ENCODE assay signal across 11 mouse cellular contexts in the genomic region with DNA sequence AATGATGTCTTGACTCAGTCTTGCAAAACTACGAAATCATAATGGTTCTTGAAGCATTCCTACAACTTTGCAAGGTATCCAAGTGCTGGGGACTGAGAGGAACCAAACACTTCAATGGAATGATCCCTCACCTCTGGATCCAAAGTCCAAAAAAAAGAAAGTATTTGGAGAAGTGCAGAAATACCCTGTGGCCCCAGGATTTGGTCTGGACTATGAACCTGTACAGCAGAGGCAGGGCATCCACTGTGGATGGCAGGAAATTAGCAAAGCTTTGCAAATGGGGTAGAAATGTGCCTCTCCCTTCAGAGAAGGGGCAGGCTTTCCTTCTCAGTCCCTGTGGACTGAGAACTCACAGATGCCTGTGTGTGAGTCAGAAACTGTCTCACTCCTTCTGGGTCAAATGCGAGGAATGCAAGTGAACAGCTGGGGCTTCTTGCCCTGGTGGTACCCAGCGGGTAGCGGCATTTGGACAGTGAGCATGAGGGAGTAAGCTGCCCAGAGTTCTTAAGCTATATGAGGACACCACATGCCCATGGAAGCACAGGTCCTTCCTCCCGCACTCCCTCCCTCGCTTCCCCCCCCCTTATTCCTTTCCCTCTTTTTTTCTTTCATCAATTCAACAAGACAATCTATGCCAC.
DNase-seq lines count a peak whose midpoint lies in the region; ATAC-seq and TF ChIP-seq lines count a peak whose summit lies in the region.
"Had no signal": no experiment of that assay in that cellular context is flagged by ENCODE, and none has a peak within 500 bp of the region (broad histone marks: within the 10 kb centered on the region; RNA-seq: fewer than 3 reads in every experiment).

No protein-coding gene starts in this region.

- H3K4me3 ChIP-seq in gastrocnemius, adult 2 months = no peak overlapping the region
- H3K4me3 ChIP-seq in liver, adult 2 months (ENCODE audit: insufficient read depth, low read depth, low read length) = no peak overlapping the region
- H3K4me3 ChIP-seq in intestine, embryonic 14.5 days (ENCODE audit: low read depth, low read length) = no peak overlapping the region
- H3K4me3 ChIP-seq in limb, embryonic 14.5 days (replicated peaks; ENCODE audit: low read length) = no peak overlapping the region
- H3K4me3 ChIP-seq: hindbrain, embryonic 15.5 days had no signal

- H3K79me2 ChIP-seq in liver, adult 2 months (ENCODE audit: control insufficient read depth, insufficient read depth, low read length) = no peaks in the 10 kb centered on the region

- H3K27ac ChIP-seq in gastrocnemius, adult 2 months = peak overlapping the region; percentile 92
- peak overlapping the region; percentile 1; the same call in 1 of the 2 replicates for H3K27ac ChIP-seq in liver, adult 2 months (replicated peaks; ENCODE audit: insufficient read depth, low read depth, low read length)
- H3K27ac ChIP-seq in intestine, embryonic 14.5 days (ENCODE audit: low read depth) = peak overlapping the region; percentile 55
- H3K27ac ChIP-seq in limb, embryonic 14.5 days (replicated peaks; ENCODE audit: low read depth, low read length) = peak overlapping the region; percentile 79

- ATAC-seq in intestine, embryonic 14.5 days (replicated peaks; ENCODE audit: low FRiP score, low TSS enrichment, low read depth) = no peak
- ATAC-seq in limb, embryonic 14.5 days (ENCODE audit: low FRiP score, low read depth) = no peak

- H3K9ac ChIP-seq in liver, adult 2 months (ENCODE audit: low read depth, low read length) = no peak overlapping the region
- no peak overlapping the region for H3K9ac ChIP-seq in intestine, embryonic 14.5 days (ENCODE audit: low read length)
- no peak overlapping the region for H3K9ac ChIP-seq in limb, embryonic 14.5 days (ENCODE audit: low read depth, low read length, severe bottlenecking)
- H3K9ac ChIP-seq: hindbrain, embryonic 15.5 days had no signal

- H3K4me2 ChIP-seq in intestine, embryonic 14.5 days (ENCODE audit: low read length) = no peak overlapping the region
- H3K4me2 ChIP-seq in limb, embryonic 14.5 days (replicated peaks; ENCODE audit: low read depth, low read length, severe bottlenecking) = no peak overlapping the region
- H3K4me2 ChIP-seq: hindbrain, embryonic 15.5 days had no signal

- intact Hi-C loops in gastrocnemius, adult 2 months (cut with DNase I) = no loop called here
- intact Hi-C loops in gastrocnemius, postnatal 14 days (cut with DNase I; ENCODE audit: low total_unique reads) = no loop called here

- H3K27me3 ChIP-seq in liver, adult 2 months (ENCODE audit: control insufficient read depth, insufficient read depth, low read length) = no peaks in the 10 kb centered on the region
- no peaks in the 10 kb centered on the region for H3K27me3 ChIP-seq in intestine, embryonic 14.5 days (replicated peaks; ENCODE audit: control insufficient read depth, insufficient read depth, low read length)
- H3K27me3 ChIP-seq in limb, embryonic 14.5 days (ENCODE audit: control insufficient read depth, insufficient read depth, low read length) = no peaks in the 10 kb centered on the region
- H3K27me3 ChIP-seq: hindbrain, embryonic 15.5 days had no signal

- DNase-seq in gastrocnemius, adult 2 months = no peak
- DNase-seq in gastrocnemius, postnatal 14 days = no peak
- peak; percentile 79 for DNase-seq in liver, adult 2 months (ENCODE audit: extremely low read depth, low read depth, low spot score)
- DNase-seq in liver = no peak
- DNase-seq in intestine, embryonic 14.5 days (ENCODE audit: low spot score) = no peak
- no peak for DNase-seq in limb, embryonic 14.5 days (ENCODE audit: low spot score)
- DNase-seq in frontal cortex, postnatal 36 days (ENCODE audit: low spot score in 2 of 2) = no peak
- DNase-seq in spleen, postnatal 4 days (ENCODE audit: low spot score in 2 of 2) = no peak
- DNase-seq: adrenal gland, postnatal 36 days; right cerebral cortex, adult 18-20 months had no signal

- H3K9me3 ChIP-seq in intestine, embryonic 14.5 days (ENCODE audit: control insufficient read depth, low read length) = no peaks in the 10 kb centered on the region
- no peaks in the 10 kb centered on the region for H3K9me3 ChIP-seq in limb, embryonic 14.5 days (ENCODE audit: control insufficient read depth, low read length)
- H3K9me3 ChIP-seq: hindbrain, embryonic 15.5 days had no signal

- TF ChIP-seq POLR2A in liver, adult 2 months (IDR thresholded peaks at IDR 0.05; ENCODE audit: extremely low read depth, insufficient read depth, low read length) = no peak
- no peak for TF ChIP-seq POLR2A in limb, embryonic 14.5 days (IDR thresholded peaks at IDR 0.05; ENCODE audit: borderline replicate concordance, extremely low read depth, insufficient read depth, insufficient read length)

- TF ChIP-seq CTCF in gastrocnemius, adult 2 months (IDR thresholded peaks at IDR 0.05) = no peak
- TF ChIP-seq CTCF in liver, adult 2 months (IDR thresholded peaks at IDR 0.05; ENCODE audit: low read depth, low read length) = no peak

- peaks cover 20% of the 10 kb centered on the region; the same call in 1 of the 2 replicates for H3K4me1 ChIP-seq in liver, adult 2 months (ENCODE audit: control insufficient read depth, insufficient read depth, low read length)
- H3K4me1 ChIP-seq in intestine, embryonic 14.5 days (replicated peaks; ENCODE audit: control insufficient read depth, insufficient read depth, low read length) = peaks cover 30% of the 10 kb centered on the region
- peaks cover 29% of the 10 kb centered on the region for H3K4me1 ChIP-seq in limb, embryonic 14.5 days (ENCODE audit: control insufficient read depth, insufficient read depth, low read length)

- WGBS in liver, adult 2 months = 98% methylated on average over 6 of the region's 6 CpGs
- WGBS in intestine, embryonic 14.5 days = 76% methylated on average over 6 of the region's 6 CpGs
- WGBS in limb, embryonic 14.5 days = 81% methylated on average over 6 of the region's 6 CpGs

- peaks cover 3% of the 10 kb centered on the region; the same call in 1 of the 2 replicates for H3K36me3 ChIP-seq in liver, adult 2 months (ENCODE audit: control insufficient read depth, insufficient read depth, low read length)
- H3K36me3 ChIP-seq in intestine, embryonic 14.5 days (ENCODE audit: control insufficient read depth, insufficient read depth, low read length) = no peaks in the 10 kb centered on the region
- H3K36me3 ChIP-seq in limb, embryonic 14.5 days (ENCODE audit: control insufficient read depth, insufficient read depth, low read length) = no peaks in the 10 kb centered on the region
- H3K36me3 ChIP-seq: hindbrain, embryonic 15.5 days had no signal

Comparison
In these comparisons a context has a peak if more than half of its experiments do, and no peak if none do; other contexts are left out.
1. H3K27ac ChIP-seq: peak in every context shown above with its lines; median percentile 92 in gastrocnemius, adult 2 months; 79 in limb, embryonic 14.5 days; 55 in intestine, embryonic 14.5 days; 1 in liver, adult 2 months.